Mouse (Mus musculus): ENCODE data around the gene Gm42674. TPM values are rescaled to one million over a fixed set of nuclear protein-coding genes. Genes with fewer than 3 reads are reported as not detected.

The Gm42674 gene
- polyA plus RNA-seq, 1 experiment, result not detected

DNA sequence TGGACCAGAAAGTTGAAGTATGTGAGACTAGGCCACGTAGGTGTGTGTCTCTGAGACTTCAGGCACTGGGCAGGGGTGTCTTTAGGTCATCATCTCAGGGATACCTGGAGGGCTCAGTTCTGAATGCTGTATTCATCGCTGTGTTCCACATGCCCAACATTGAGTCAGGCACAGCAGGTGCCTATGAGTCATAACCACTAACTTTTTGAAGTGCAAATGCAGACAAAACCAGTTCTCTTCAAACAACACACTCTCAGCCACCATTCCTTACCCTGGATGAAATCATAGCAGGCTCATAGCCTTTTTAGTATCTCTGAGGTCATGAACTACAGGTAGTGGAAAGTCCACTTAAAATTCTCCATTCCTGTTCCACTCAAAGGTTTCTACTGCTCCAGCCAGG is 27.6 kb downstream of the Gm42674 start:
- peaks cover 15% of the 10 kb centered on the region for H3K27me3 ChIP-seq (replicated peaks)
- H3K36me3 ChIP-seq (replicated peaks; ENCODE audit: low read length), result no peaks in the 10 kb centered on the region
- no peaks in the 10 kb centered on the region; the same call in 1 of the 2 replicates for H3K4me1 ChIP-seq
- H3K9me3 ChIP-seq, result 0 out of 2 replicates have a peak, but pooled peaks cover 4% of the 10 kb centered on the region
- H3K4me3 ChIP-seq (replicated peaks), result no peak overlapping the region
- no peak for TF ChIP-seq GATA1 (IDR thresholded peaks at IDR 0.05; ENCODE audit: borderline replicate concordance, low read length)
- TF ChIP-seq FLI1 (IDR thresholded peaks at IDR 0.05; ENCODE audit: low read length), result no peak

DNA sequence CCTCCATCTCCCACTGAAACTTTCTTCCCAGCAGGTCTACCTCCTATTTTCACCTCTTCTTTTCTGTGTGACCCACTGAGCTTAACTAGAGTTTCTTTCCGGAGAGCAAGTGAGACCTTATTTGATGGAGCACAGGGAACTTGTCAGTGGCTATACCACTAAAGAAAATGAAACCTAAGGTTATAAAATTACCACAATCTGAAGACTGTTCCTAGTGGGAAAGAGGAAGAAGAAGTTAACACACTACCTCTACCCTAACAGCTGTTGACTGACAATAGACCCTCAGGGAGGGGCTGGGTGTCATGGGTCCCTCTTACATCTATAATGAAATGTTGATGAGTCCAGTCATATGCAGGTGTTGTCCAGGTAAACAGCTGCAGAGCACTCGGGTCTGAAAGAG is 30.3 kb downstream of the Gm42674 start:
- Histone ChIP-seq H3K4me1 (no peaks in the 10 kb centered on the region), H3K36me3 (replicated peaks; ENCODE audit: low read length) (no peaks in the 10 kb centered on the region), H3K4me3 (replicated peaks) (no peak overlapping the region), H3K27me3 (replicated peaks) (peaks cover 6% of the 10 kb centered on the region), H3K9me3 (0 out of 2 replicates have a peak, but pooled peaks cover 4% of the 10 kb centered on the region)
- no peak for TF ChIP-seq FLI1 (IDR thresholded peaks at IDR 0.05; ENCODE audit: low read length)
- no peak for TF ChIP-seq GATA1 (IDR thresholded peaks at IDR 0.05; ENCODE audit: borderline replicate concordance, low read length)

DNA sequence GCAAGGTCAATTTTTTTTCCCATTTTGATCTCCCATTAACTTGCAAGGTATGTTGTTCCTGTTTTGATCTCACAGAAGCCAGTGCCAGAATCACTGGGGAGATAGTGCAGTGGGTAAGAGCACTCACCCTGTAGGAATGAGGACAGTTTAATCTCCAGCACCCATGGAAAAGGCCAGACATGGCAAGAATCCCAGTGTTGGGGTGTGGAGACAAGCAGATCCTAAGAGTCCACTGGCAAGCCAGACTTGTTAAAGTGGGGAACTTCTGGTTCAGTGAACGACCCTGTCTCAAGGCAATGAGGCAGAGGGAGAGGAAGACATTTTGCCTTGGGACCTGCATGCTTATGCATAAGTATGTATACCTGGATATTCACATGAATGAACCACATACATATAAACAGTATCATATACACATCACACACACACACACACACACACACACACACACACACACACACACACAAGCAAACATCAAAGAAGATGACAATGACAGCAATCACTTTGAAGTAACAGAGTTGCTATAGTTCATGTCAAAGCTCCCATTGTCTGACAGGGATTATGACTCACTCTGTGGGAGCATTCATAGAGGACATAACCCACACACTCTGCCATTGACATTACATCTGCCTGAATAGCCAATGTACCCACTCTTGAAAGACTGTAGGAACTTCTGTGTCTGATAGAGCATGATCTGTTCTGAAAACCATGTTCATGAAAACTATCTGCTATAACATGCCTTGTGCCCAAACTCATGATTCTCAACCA is 37.0 kb downstream of the Gm42674 start:
- H3K9me3 ChIP-seq, result 0 out of 2 replicates have a peak, but pooled peaks cover 1% of the 10 kb centered on the region
- H3K36me3 ChIP-seq (replicated peaks; ENCODE audit: low read length), result no peaks in the 10 kb centered on the region
- H3K27me3 ChIP-seq (replicated peaks), result peaks cover 4% of the 10 kb centered on the region
- H3K4me3 ChIP-seq (replicated peaks), result no peak overlapping the region
- H3K4me1 ChIP-seq, result peaks cover 4% of the 10 kb centered on the region; the same call in 1 of the 2 replicates
- TF ChIP-seq GATA1 (IDR thresholded peaks at IDR 0.05; ENCODE audit: borderline replicate concordance, low read length) (no peak), FLI1 (IDR thresholded peaks at IDR 0.05; ENCODE audit: low read length) (no peak)

DNA sequence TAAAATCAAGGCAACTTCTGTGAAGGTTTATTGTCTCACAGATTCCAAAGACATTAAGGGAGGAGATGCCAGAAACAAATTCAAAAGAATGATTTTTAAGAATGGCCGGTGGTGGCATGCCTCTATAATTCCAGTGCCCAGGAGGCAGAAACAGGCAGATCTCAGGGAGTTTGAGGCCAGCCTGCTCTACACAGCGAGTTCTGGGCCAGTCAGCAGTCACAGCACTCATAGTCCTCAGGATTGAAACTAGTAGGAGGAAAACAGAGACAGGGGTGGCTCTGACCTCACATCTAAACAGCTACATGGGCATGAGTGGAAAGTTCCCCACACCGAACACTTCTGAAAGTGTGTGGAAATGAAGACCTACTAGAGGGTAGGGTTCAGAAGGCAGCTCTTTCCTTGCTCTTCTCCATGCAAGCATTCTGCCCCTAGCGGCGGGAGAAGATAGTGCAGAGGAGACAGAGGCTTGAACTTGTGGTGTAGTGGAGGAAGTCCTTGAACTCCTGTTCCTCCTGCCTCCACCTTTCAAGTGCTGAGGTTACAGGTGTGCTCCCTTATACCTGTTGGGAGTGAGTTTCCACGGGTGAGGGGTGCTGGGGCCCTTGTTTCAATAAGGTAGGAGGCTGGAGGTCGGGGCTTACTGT is 37.9 kb downstream of the Gm42674 start:
- Histone ChIP-seq H3K4me3 (replicated peaks) (no peak overlapping the region), H3K36me3 (replicated peaks; ENCODE audit: low read length) (no peaks in the 10 kb centered on the region), H3K9me3 (no peaks in the 10 kb centered on the region), H3K4me1 (peaks cover 4% of the 10 kb centered on the region; the same call in 1 of the 2 replicates), H3K27me3 (replicated peaks) (peaks cover 4% of the 10 kb centered on the region)
- TF ChIP-seq FLI1 (IDR thresholded peaks at IDR 0.05; ENCODE audit: low read length) (no peak), GATA1 (IDR thresholded peaks at IDR 0.05; ENCODE audit: borderline replicate concordance, low read length) (no peak)

DNA sequence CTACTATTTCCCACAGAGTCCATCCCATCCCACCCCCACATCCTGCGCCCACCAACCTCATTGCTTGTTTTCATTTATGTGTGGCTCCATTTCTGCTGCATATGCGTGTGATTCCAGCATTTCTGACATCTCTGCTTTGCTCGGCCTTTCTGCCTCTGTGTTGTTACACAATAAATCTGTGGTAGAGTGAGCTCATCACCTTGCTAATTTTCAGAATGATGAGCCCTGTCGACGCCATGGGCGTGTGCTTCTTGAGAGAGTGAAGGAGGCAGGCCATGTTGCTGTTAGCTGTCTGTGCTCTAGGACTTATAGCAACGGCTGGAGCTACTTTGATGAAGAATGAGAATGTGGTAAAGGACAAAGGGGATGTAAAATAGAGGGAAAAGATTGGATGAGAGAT is 39.3 kb downstream of the Gm42674 start:
- no peak overlapping the region for H3K4me3 ChIP-seq (replicated peaks)
- no peaks in the 10 kb centered on the region for H3K36me3 ChIP-seq (replicated peaks; ENCODE audit: low read length)
- peaks cover 4% of the 10 kb centered on the region; the same call in 1 of the 2 replicates for H3K4me1 ChIP-seq

DNA sequence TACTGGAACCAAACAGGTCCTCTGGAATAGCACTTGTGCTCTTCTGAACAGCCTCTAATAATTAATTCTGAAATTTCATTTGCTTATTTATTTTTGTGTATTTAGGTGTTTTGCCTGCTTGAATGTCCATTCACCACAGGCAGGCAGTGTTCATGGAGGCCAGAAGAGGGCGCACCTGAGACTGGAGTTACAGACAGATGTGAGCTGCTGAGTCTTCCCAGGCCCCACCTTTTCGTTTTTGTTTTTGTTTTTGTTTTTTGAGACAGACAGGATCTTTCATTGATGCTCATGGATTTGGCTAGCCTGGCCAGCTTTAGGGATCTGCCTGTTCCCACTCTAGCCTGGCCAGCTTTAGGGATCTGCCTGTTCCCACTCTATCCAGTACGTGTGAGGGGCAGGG is 42.5 kb downstream of the Gm42674 start:
- H3K4me3 ChIP-seq (replicated peaks), result no peak overlapping the region
- H3K9me3 ChIP-seq, result no peaks in the 10 kb centered on the region
- peaks cover 2% of the 10 kb centered on the region for H3K27me3 ChIP-seq (replicated peaks)
- H3K4me1 ChIP-seq, result peaks cover 4% of the 10 kb centered on the region; the same call in 1 of the 2 replicates
- no peaks in the 10 kb centered on the region for H3K36me3 ChIP-seq (replicated peaks; ENCODE audit: low read length)
- no peak for TF ChIP-seq FLI1 (IDR thresholded peaks at IDR 0.05; ENCODE audit: low read length)

More for the DNA sequence above, 39.3 kb downstream of the Gm42674 start:
- no peaks in the 10 kb centered on the region for H3K9me3 ChIP-seq
- H3K27me3 ChIP-seq (replicated peaks), result peaks cover 4% of the 10 kb centered on the region
- TF ChIP-seq GATA1 (IDR thresholded peaks at IDR 0.05; ENCODE audit: borderline replicate concordance, low read length) (no peak), FLI1 (IDR thresholded peaks at IDR 0.05; ENCODE audit: low read length) (no peak)

DNA sequence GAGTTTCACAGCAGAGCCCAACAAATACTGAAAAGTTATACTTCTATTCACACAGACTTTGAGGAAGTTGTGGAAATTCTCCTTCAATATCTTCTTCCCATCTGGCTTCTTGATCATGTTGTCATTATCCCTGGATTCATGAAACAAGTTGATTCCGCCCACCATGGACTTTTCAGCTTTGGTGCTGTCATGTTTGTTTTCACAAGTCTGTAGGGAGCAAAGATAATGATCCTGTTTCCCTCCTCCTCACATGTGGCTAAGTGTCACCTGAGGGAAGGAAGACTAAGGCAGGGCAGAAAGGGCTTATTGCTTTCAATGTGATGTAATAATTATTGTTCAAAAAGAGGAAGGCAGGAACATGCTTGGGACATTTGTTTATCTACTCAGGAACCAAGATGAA is 45.6 kb downstream of the Gm42674 start:
- H3K4me3 ChIP-seq (replicated peaks), result no peak overlapping the region
- no peaks in the 10 kb centered on the region for H3K36me3 ChIP-seq (replicated peaks; ENCODE audit: low read length)
- H3K27me3 ChIP-seq (replicated peaks), result peaks cover 4% of the 10 kb centered on the region
- H3K4me1 ChIP-seq, result peaks cover 4% of the 10 kb centered on the region; the same call in 1 of the 2 replicates
- H3K9me3 ChIP-seq, result no peaks in the 10 kb centered on the region
- TF ChIP-seq GATA1 (IDR thresholded peaks at IDR 0.05; ENCODE audit: borderline replicate concordance, low read length), result no peak
- TF ChIP-seq FLI1 (IDR thresholded peaks at IDR 0.05; ENCODE audit: low read length), result no peak

DNA sequence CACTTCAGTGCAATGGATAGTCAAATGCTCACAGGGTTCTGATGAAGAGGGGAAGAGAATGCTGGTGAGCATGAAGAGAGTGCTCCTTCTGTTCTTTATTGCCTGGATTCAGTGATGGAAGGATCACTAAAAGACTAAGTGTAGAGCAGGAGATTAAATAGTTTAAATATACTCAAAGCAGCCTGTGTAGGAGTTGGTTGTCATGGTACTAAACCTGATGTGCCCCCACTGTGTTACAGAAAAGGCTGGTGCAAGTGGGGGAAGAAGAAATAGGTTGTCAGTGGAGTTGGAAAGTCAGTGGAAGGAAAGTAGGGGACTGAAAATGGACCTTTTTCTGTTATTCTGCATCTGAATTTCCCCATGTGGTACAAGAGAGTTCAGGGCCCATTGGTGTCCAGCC is 47.3 kb downstream of the Gm42674 start:
- no peaks in the 10 kb centered on the region for H3K36me3 ChIP-seq (replicated peaks; ENCODE audit: low read length)
- H3K27me3 ChIP-seq (replicated peaks), result peaks cover 12% of the 10 kb centered on the region
- H3K9me3 ChIP-seq, result no peaks in the 10 kb centered on the region
- TF ChIP-seq FLI1 (IDR thresholded peaks at IDR 0.05; ENCODE audit: low read length), result no peak
- no peak for TF ChIP-seq GATA1 (IDR thresholded peaks at IDR 0.05; ENCODE audit: borderline replicate concordance, low read length)
- H3K4me3 ChIP-seq (replicated peaks), result no peak overlapping the region
- H3K4me1 ChIP-seq, result no peaks in the 10 kb centered on the region

DNA sequence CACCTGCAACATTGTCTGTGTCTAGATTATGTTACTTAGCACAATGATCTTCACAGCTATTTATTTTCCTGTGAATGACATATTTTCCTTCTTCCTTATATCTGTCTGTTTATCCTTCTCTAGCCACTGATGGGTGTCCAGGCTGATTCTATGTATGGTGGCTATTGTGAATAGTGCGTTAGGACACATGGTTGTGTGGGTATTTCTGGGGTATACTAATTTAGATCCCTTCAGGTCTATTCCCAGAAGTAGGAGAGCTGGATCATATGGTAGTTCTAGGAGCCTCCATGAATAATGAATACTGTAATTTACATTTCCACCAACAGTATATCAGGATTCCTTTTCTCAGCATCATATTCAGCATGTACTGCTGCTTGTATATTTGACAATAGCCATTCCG is 48.1 kb downstream of the Gm42674 start:
- H3K27me3 ChIP-seq (replicated peaks), result peaks cover 19% of the 10 kb centered on the region
- TF ChIP-seq FLI1 (IDR thresholded peaks at IDR 0.05; ENCODE audit: low read length) (no peak), GATA1 (IDR thresholded peaks at IDR 0.05; ENCODE audit: borderline replicate concordance, low read length) (no peak)
- H3K36me3 ChIP-seq (replicated peaks; ENCODE audit: low read length), result no peaks in the 10 kb centered on the region
- no peak overlapping the region for H3K4me3 ChIP-seq (replicated peaks)
- H3K9me3 ChIP-seq, result no peaks in the 10 kb centered on the region
- no peaks in the 10 kb centered on the region for H3K4me1 ChIP-seq

DNA sequence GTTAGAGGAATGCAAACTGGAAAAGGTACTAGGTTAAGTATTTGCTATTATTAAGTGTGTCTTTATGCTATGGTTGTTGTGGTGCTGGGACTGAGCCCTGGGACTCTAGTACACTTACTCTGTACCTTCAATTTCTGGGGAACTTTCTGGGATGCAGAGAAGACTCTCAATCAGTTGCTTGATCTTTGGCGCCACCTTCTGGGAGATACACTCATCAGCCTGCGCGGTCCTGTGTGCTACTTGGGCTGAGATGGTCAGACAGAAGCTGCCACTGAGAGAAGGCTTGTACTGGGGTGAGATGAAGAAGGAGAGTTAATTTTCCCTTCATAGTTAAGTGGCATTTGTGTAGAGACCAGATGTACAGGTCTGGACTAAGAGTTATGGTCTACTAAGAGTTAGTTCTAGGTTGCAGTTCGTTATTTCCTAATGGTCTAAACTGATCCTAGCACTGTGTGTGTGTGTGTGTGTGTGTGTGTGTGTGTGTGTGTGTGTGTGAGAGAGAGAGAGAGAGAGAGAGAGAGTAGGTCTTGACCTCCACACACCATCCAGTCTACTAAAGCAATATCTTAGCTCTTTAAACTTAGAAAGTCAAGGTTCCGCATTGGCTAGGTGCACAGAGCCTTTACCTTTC is 51.3 kb downstream of the Gm42674 start:
- no peak for TF ChIP-seq FLI1 (IDR thresholded peaks at IDR 0.05; ENCODE audit: low read length)
- TF ChIP-seq GATA1 (IDR thresholded peaks at IDR 0.05; ENCODE audit: borderline replicate concordance, low read length), result no peak
- peaks cover 32% of the 10 kb centered on the region for H3K27me3 ChIP-seq (replicated peaks)

More for the DNA sequence above, 51.3 kb downstream of the Gm42674 start:
- Histone ChIP-seq H3K4me1 (no peaks in the 10 kb centered on the region), H3K36me3 (replicated peaks; ENCODE audit: low read length) (no peaks in the 10 kb centered on the region), H3K9me3 (no peaks in the 10 kb centered on the region), H3K4me3 (replicated peaks) (no peak overlapping the region)

Measured in megakaryocyte, embryonic 14.5 days (primary cell).